Mouse (Mus musculus) gastrocnemius, postnatal 4 days (tissue): ENCODE measurements around the gene Tjp1. TPM values are rescaled to one million over a fixed set of nuclear protein-coding genes. Genes with fewer than 3 reads are reported as not detected.

ENCODE experiments used
- DNase-seq, 2 experiments: peaks; one replicate each; pipeline ENCODE4 v3.0.0; 2021 to 2022; ENCODE audit warnings: low spot score in 2 of 2, mixed read lengths in 2 of 2
- total RNA-seq, 2 experiments: library from RNA; stranded (reverse); gene quantifications; 2 replicates each; pipeline ENCODE4 v1.2.3; 2021

Tjp1 gene
- total RNA-seq, 2 experiments from 2014 or later, result 71.2 to 73.6 TPM

GRCm38 (mm10) chr7:65279277-65279676 is 248.3 kb downstream of the Tjp1 start:
- no peak for DNase-seq

GRCm38 (mm10) chr7:65275761-65276160 is 251.8 kb downstream of the Tjp1 start:
- DNase-seq, result no peak

GRCm38 (mm10) chr7:65274216-65274615 is 253.4 kb downstream of the Tjp1 start:
- no peak for DNase-seq

GRCm38 (mm10) chr7:65249656-65250055 is 277.9 kb downstream of the Tjp1 start:
- peak in 1 of 2 experiments; percentile 13 for DNase-seq

Other genes with a start within 250 kb of the Tjp1 start
- gene Tarsl2, start 117.1 kb upstream of the Tjp1 start, total RNA-seq, result 10 to 100 TPM; 38.1 to 44.6 TPM
- 10 to 100 TPM; 16.2 to 22.0 TPM for gene Tm2d3, start 163.4 kb upstream of the Tjp1 start, total RNA-seq